Mouse (Mus musculus): Measurements from ENCODE around the gene Trir. TPM values are rescaled to one million over a fixed set of nuclear protein-coding genes. Genes with fewer than 3 reads are reported as not detected.

Gene Trir
- total RNA-seq, 2 experiments from 2014 or later: 129 to 134 TPM

DNA sequence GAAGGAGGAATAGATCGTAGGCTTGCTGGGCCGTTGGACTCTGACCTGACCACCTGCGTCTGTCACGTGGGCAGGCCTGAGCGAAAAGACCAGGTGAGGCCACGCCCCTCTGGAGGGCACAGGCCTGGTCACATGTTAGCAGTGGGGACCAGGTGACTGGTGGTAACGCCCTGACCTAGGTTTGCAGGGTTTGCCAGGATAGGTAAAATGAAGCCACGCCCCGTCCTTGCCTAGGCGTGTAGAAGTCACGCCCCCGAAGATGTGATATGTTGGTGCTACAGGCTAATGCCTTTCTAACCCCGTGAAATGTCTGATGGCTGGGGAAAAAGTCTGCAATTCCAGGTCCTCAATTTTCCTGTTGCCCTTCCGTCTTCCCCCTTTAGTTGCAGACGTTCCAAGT lies 35.8 kb upstream of the Trir start:
- no peak for DNase-seq (ENCODE audit: low spot score in 2 of 2)

GRCm38 (mm10) chr8:84994375-84994774 lies 32.2 kb upstream of the Trir start:
- no peak for DNase-seq (ENCODE audit: low spot score in 2 of 2)

DNA sequence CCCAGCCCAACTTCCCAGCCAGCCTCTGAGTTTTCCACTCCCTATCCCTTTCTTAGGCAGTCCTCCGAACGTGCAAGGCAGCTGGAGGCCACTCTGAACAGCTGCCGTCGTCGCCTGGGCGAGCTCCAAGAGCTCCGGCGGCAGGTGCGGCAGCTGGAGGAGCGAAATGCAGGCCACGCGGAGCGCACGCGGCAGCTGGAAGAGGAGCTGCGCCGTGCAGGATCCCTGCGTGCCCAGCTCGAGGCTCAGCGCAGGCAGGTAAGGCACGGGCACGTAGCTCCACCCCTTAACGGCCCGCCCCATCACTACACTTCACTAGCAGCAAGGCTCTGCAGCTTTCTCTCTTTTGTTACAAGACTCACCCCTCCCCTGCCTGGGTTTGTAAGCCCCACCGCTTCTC lies 30.9 kb upstream of the Trir start:
- no peak for DNase-seq (ENCODE audit: low spot score in 2 of 2)

- no peak for DNase-seq (ENCODE audit: low spot score in 2 of 2)
Observed at GRCm38 (mm10) chr8:84996978-84997377, 29.6 kb upstream of the Trir start.

- peak; percentile 93 to 98 for DNase-seq (ENCODE audit: low spot score in 2 of 2)
Observed at GRCm38 (mm10) chr8:84997649-84998295, 28.9 kb upstream of the Trir start.

DNA sequence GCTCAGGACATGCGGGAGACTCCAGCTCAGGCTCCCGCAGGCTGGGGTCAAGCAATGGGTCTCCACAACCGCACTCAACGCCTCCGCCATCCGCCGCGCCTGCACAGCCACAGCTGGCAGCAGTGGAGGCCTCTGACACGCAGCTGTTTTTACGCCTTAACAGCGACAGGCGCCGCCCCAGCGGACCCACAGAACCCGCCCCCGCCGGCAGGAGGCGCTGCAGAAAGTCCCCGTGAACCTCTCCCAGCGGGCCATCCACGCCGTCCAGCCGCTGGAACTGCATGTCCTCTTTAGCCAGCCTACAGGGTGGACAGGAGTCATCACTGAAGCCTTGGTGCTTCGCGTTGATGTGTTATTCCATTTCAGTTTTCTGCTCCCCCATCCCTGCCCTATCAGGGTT lies 18.9 kb upstream of the Trir start:
- DNase-seq (ENCODE audit: low spot score in 2 of 2): no peak

DNA sequence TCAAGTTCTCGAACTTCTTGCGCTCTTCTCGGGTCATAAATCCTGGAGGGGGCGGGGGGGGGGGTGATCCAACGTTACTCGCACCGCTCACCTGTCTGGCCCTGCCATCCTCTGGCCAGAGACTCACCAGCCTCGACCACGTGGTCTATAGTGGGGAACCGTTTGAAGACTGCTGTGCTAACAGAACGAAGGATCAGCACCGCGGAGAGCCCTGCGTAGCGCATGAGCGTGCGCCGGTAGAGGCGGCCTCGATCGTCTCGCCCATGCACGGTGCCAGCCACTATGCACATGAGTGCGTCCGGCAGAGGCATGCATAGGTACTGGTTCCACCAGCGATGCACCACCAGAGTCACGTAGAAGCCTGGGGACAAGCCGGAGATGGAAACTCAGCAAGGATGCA lies 15.4 kb upstream of the Trir start:
- DNase-seq (ENCODE audit: low spot score in 2 of 2): no peak

DNA sequence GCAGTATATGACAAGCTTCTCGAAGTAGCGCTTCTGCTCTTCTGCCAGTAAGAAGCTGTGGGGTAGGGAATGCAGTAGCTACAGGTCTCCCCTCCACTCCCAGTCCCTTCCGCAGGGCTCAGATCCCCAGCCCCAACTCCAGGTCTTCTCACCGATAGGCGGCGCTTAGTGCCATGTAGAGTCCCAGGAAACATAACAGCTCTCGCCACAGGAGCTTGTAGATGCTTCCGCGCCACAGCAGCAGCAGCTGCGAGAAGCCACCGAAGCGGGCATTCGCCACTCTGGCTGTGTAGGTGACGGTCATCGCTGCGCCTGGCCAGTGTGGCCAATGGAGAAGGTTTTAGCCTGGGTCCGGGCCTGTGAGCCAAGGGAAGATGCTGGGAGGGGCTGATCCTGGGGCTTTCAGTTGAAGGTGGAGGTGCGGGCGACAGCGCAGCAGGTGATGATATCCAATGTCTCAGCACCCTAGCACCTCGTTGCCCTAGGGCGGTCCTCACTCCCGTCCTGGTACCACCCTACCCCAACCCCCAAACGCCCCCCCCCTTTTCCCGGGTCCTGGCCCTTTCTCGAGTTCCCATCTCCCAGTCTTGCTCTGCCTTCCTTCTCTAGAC lies 13.3 kb upstream of the Trir start:
- peak; percentile 80 to 83 for DNase-seq (ENCODE audit: low spot score in 2 of 2)

DNA sequence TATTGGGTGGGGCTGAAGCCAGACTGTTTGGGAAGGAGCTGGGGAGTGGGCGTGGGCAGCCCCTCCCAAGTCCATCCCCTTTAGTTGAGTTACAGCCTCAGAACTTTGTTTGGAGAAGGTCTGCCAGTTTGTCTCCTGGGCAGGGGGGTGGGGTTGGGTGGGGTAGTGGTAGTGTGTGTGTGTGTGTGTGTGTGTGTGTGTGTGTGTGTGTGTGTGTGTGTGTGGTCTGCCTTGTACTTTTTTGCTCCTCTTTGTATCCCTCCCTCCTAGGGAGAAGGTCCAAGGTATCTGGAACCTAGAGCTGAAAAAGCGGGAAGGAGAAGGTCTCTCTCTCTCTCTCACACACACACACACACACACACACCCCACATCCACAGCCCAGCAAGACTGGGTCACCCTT lies 12.2 kb upstream of the Trir start, which contains the start of gene Best2:
Gene Best2 (minus strand): TSS at position 101 of the 400 bp plus-strand sequence.
- no peak for DNase-seq (ENCODE audit: low spot score in 2 of 2)

- DNase-seq (ENCODE audit: low spot score in 2 of 2): no peak
Observed at GRCm38 (mm10) chr8:85016724-85017123, 9.9 kb upstream of the Trir start.

DNA sequence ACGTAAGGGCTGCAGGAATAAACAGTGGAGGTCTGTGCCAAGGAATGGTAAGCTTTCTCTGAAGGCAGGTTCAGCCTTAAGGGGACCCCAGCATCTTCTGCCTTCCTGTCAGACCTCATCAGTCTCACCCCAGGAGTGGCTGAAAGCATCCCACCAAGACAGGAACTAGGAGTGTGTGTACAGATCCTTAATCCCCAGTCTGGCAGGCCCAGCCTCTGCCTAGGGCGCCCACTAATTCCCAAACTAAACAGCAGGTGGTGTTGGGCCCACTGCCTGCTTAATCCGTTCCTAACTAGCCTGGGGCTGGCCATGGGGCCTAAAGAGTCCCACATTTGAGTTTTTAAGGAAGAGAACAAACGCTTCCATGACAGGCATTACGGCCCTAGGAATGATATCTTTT lies 9.4 kb upstream of the Trir start:
- DNase-seq (ENCODE audit: low spot score in 2 of 2): no peak

DNA sequence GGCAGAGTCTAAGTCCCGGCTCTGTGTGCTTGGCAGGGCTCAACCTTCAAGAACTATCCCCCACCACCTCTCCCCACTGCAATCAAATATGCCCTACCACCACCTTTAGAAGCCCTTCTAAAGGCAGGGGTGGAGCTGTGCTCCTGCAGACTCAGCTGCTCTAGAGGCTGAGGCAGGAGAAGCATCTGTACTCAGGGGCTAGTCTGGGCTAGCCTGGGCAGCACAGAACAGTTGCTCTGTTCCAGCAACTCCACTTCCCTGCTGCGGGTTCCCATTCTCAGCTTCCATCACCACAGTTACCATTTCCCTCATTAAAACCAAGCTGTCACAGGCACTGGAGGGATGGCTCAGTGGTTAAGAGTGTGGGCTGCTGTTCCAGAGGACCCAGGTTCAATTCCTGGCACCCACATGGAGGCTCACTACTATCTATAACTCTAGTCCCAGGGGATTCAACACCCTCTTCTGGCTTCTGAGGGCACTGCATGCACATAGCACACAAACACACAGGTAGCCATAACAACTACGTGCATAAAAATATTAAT lies 5.0 kb upstream of the Trir start:
- DNase-seq (ENCODE audit: low spot score in 2 of 2): no peak

DNA sequence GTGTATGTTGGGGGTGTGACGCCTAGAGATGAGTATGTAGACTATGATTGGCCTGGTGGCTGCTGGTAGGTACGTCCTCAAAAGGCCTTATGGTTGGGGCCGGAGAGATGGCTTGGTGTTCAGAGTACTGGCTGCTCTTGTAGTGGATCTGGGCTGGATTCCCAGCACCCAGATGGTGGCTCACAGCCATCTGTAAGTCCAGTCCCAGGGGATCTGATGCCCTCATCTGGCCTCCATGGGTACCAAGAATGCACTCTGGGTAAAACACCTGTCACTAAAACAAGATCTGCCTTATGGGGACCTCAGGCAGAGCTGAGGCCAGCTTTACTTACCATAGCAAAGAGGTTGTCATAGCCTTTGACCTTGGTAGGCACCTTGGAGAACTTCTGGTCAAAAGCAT lies 2.8 kb upstream of the Trir start:
- DNase-seq (ENCODE audit: low spot score in 2 of 2): no peak

GRCm38 (mm10) chr8:85025098-85025932 lies 1.3 kb upstream of the Trir start, which contains the start of gene Asna1:
Gene Asna1, minus strand, starts transcription at chr8:85025281.
- peak; percentile 75 to 76 for DNase-seq (ENCODE audit: low spot score in 2 of 2)

GRCm38 (mm10) chr8:85027516-85027855 lies 863 bp downstream of the Trir start:
- DNase-seq (ENCODE audit: low spot score in 2 of 2): no peak

DNA sequence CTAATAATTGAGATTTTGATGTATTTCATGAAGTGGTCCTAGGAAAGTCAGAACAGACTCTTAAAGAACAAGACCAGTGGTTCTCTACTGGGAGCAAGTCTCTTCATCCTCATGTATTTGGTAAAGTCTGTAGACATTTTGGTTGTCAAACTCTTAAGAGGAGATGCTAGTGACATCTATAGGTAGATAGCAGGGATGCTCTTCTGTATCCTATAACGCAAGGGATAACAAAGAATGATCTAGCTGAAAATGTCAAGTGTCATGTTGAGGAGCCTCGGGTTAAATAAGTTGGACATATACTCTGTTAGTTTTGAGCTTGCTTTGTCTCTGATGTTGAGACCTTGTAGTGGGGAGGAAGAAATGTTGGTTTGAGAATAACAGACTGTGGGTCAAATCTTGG lies 1.3 kb downstream of the Trir start:
- DNase-seq (ENCODE audit: low spot score in 2 of 2): no peak

DNA sequence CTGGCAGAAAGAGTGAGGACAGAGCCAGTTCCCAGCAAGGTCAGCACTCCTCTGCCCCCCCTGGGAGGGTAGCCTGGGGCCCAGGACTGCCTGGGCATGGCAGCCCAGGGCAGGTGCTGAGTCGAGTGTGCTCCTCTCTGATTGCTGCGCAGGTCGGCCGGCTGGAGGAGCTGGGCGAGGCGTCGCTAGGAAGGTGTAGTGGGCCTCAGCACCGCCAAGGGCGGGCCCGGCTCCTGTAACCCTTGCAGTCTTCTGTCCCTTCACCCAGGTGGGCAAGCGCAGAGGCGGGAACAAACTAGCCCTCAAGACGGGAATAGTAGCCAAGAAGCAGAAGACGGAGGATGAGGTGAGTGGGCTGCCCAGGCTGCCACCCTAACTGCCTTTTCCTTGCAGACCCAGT lies 2.6 kb downstream of the Trir start:
- no peak for DNase-seq (ENCODE audit: low spot score in 2 of 2)

- no peak for DNase-seq (ENCODE audit: low spot score in 2 of 2)
Observed at GRCm38 (mm10) chr8:85032622-85033311, 6.1 kb downstream of the Trir start.

GRCm38 (mm10) chr8:85033867-85034266 lies 7.2 kb downstream of the Trir start:
- no peak for DNase-seq (ENCODE audit: low spot score in 2 of 2)

DNA sequence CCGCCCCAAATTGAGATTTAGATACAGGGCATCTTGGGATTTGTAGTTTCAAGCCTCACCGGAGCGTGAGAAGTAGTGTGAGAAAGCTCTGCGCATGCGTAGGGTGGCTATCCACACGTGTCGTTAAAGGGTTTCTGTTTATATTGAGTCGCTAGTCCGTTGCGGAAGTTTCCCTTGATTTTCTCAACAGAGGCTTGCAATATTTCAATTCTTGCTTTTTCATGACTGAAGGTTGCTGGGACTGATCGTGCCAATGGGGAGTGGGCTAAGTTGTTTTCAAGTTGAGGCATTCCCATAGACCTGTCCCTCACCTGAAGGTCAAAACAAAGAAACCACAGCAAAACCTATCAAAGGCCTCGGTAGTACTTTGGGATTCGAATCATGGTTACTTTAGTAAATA lies 8.1 kb downstream of the Trir start:
- peak; percentile 63 for DNase-seq (ENCODE audit: low spot score in 2 of 2)

DNA sequence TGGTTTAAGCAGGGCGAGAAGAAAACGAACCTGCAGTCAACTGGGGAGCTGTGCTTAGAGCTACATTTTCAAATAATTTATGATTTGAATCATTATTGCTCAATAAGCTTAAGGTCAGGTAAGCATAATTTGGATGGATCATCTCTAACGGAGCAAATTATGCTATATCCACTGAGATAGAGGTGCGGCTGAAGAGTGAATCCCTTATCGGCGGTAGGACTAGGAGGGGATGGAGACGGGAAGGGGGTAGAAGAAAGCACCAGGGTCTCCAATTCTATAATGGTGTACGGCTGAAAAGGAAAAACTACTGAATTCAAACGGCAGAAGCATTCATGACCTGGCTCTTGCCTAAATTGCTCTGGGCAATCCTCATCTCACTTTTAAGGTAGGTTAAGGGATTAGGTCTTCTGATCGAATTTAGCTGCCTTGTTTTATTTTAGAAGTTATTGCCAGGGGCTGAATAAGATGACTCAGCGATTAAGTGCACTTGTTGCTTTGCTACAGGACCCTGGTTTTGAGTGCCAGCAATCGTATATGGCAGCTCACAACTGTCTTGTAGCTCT lies 8.6 kb downstream of the Trir start:
- DNase-seq (ENCODE audit: low spot score in 2 of 2): no peak
